Mouse (Mus musculus): ENCODE data around the gene Ifi47.

DNA sequence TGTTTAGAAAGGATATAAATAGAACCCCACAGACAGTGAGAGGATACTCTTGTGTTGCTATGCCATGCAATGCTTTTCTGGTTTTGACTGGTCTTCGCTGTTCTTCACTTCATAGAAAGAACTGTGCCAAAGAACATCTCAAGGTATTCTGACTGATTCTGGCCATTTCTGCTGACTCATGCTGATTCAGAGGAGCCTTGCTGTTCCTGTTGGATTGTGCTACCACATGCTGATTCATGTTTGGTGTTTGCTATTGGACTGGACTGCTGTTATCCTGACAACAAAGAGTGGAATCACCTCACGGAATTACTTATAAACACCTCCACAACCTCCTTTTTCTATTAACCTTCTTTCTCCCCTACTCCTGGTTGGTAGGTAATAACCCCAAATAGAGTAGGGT, 47.8 kb downstream of the Ifi47 start:
- no peak for TF ChIP-seq CTCF (IDR thresholded peaks at IDR 0.05; ENCODE audit: control insufficient read depth, insufficient read depth, low read length)
- TF ChIP-seq POLR2A (IDR thresholded peaks at IDR 0.05; ENCODE audit: borderline replicate concordance, control insufficient read depth, low read depth, low read length), result no peak
